ENCODE assay signal across 15 mouse cellular contexts in genomic region chr7:138222951-138223350, GRCm38 (mm10).
DNase-seq lines count a peak whose midpoint lies in the region; TF ChIP-seq lines count a peak whose summit lies in the region.
"Had no signal": no experiment of that assay in that cellular context is flagged by ENCODE, and none has a peak within 500 bp of the region (broad histone marks: within the 10 kb centered on the region; RNA-seq: fewer than 3 reads in every experiment).

No protein-coding gene starts in this region.

- TF ChIP-seq POLR2A in lung, adult 2 months (IDR thresholded peaks at IDR 0.05; ENCODE audit: borderline replicate concordance, extremely low read depth, low read depth, low read length) = no peak

- 56% methylated on average over 4 of the region's 4 CpGs for WGBS in lung, adult 2 months

- no peak overlapping the region for H3K4me3 ChIP-seq in lung, adult 2 months (replicated peaks; ENCODE audit: extremely low read depth, low read depth, low read length)

- no peak for TF ChIP-seq CTCF in lung, adult 2 months (IDR thresholded peaks at IDR 0.05; ENCODE audit: insufficient read depth, low read length)

- no peaks in the 10 kb centered on the region for H3K4me1 ChIP-seq in lung, adult 2 months (ENCODE audit: control insufficient read depth, insufficient read depth, low read length)

- DNase-seq in lung, postnatal 10 days = peak; percentile 24
- no peak for DNase-seq in lung, adult 2 months
- peak; percentile 92 for DNase-seq in MN1 (ENCODE audit: low spot score)
- DNase-seq in heart, adult 9 months (ENCODE audit: low spot score in 2 of 2) = no peak
- DNase-seq: adrenal gland, adult 2 months; adrenal gland, adult 8-10 months; adrenal gland, postnatal 10 days; adrenal gland, postnatal 14 days; adrenal gland, postnatal 25 days; adrenal gland, postnatal 36 days; B cell, adult 2 months; cerebellum, adult 11 months; cerebellum, adult 11-12 months; cerebellum, adult 18-20 months; cerebellum, adult 2 months had no signal

Comparison
In these comparisons a context has a peak if more than half of its experiments do, and no peak if none do; other contexts are left out.
1. DNase-seq: peak in lung, postnatal 10 days (single experiment) and MN1 (single experiment); none in lung, adult 2 months (single experiment) and heart, adult 9 months (0 of 2).